Mouse (Mus musculus) left cerebral cortex, adult 2 months (tissue): ENCODE data around the gene Gm7247. TPM values are rescaled to one million over a fixed set of nuclear protein-coding genes. Genes with fewer than 3 reads are reported as not detected.
"Not testable (repeated sequence)": the region's sequence is repeated elsewhere in the genome, so short reads cannot be mapped to it uniquely, and the experiment has no call there.

ENCODE experiments used
- DNase-seq, 2 experiments: peaks; one replicate each; pipeline ENCODE4 v3.0.0; 2021 to 2022; ENCODE audit warnings: low spot score in 2 of 2, mixed read lengths in 1 of 2; ENCODE audit errors: extremely low spot score in 1 of 2
- H3K27ac ChIP-seq: fragments of 200-600 bp; 2 replicates; pipeline ENCODE4 v1.8.1; 2022
- H3K4me3 ChIP-seq: fragments of 200-600 bp; 2 replicates; pipeline ENCODE4 v1.8.1; 2022
- CTCF ChIP-seq: fragments of 200-600 bp; IDR thresholded peaks from 2 replicates; pipeline ENCODE4 v1.8.1; 2022; ENCODE audit warnings: antibody characterized with exemption, mild to moderate bottlenecking, moderate library complexity
- intact Hi-C: fragments of 180-260 bp; cut with DNase I; formaldehyde crosslinking; loops from one replicate; pipeline ENCODE4 v1.15.1; 2025
- total RNA-seq, 2 experiments: library from RNA; stranded (reverse); gene quantifications; 2 replicates each; pipeline ENCODE4 v1.2.3; 2021

Gene Gm7247
- total RNA-seq, 2 experiments from 2014 or later: not detected

DNA sequence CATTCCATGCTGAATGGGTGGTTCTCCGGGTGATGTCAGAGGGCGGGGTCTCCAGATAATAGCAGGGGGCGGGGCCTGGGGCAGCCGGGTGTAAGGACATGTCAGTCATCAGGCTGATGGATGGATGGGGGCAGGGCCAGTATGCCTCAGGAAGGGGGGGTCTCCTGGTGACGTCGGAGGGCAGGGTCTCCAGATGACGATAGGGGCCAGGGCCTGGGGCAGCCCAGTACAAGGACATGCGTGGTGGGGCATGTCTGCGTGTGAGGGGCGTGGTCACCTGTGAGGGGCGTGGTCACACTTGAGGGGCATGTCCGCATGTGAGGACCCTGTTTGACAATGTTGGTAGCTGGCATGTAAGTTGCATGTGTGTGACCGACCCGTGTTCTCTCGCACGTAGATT lies 73.0 kb downstream of the Gm7247 start:
- TF ChIP-seq CTCF: no peak
- H3K4me3 ChIP-seq: no peak overlapping the region

DNA sequence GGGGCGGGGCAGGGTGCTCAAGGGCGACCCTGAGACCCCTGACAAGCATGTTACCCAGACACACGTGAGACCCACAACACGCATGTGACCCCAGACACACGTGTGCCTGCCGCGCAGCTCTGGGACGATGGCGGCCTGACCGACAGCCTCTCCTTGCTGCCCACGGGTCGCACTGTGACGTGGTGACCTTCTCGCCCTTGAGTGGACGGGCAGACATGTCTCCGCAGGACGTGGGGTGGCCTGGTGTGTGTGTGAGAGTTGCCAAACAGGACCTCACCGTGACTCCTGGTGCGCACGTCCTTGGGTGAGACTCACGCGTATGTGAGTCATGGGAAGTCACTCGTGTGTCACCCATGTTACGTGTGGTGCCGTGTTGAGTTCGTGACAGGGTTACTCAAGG lies 73.5 kb downstream of the Gm7247 start:
- no peak for DNase-seq
- H3K27ac ChIP-seq: no peak overlapping the region
- intact Hi-C loops: no loop called here
- no peak for TF ChIP-seq CTCF
- H3K4me3 ChIP-seq: no peak overlapping the region

More for the DNA sequence above, 73.0 kb downstream of the Gm7247 start:
- intact Hi-C loops: no loop called here
- no peak overlapping the region for H3K27ac ChIP-seq
- DNase-seq: no peak

DNA sequence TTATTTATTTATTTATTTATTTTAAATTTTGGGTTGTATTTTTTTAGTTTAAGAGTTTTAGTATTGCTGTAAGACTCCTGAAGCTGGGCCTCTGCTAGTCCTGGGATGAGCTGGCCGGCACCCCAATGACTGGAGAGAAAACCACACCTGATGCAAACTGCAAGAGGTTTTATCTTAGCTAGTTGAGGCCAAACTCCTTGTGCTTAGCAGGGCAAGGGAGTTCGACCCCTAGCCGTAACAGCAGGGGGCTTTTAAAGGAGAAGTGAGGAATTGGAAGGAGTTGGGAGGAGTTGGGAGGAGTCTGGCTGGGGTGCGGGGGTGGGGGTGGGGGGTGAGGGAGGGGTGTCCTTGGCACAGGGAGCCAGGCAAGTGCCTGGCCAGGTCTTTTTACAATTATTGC lies 77.4 kb downstream of the Gm7247 start:
- intact Hi-C loops: no loop called here
- no peak for TF ChIP-seq CTCF
- DNase-seq: no peak
- H3K4me3 ChIP-seq: no peak overlapping the region
- no peak overlapping the region for H3K27ac ChIP-seq

DNA sequence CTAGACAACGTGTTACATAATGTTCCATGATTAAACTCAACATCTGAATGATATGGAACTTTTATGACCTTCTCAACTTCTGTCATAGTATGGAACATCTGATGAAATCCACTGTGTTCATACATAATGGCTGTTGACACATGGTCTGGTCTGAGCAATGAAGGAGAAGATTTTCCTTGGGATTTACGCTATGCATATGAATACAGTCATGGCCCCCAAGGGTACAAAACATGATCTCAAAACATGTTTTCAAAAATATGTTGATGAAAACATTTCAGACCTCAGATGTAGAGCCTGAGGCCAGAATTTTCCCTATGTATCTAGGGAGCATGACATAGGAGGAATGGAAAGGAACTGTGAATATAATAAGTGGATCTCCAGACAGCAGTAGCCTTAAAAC lies 90.0 kb downstream of the Gm7247 start, which contains the start of gene Vmn2r89:
Vmn2r89 (plus strand) TSS at position 301 of the 400 bp plus-strand sequence.
- H3K4me3 ChIP-seq, intact Hi-C loops, DNase-seq, H3K27ac ChIP-seq: not testable (repeated sequence)

DNA sequence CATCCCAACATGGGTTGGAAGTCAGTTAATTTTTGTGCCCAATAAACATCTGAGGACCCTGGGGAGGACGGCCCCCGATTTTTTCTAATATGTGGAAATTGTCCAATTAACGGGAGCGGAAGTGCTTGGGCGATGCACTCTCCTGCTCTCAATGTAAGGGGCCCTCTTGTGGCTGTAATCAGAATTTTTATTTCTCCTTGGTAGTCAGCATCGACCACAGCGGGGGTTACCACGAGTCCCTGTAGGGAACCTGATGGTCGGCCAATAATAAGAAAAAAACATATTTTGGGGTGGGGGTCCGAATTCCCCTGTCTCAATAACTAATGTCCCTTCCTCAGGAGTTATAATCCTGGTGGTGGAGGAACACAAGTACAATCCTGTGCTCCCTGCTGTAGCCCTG lies 118.7 kb downstream of the Gm7247 start:
- TF ChIP-seq CTCF: peak; percentile 11
- intact Hi-C loops, DNase-seq: not testable (repeated sequence)

DNA sequence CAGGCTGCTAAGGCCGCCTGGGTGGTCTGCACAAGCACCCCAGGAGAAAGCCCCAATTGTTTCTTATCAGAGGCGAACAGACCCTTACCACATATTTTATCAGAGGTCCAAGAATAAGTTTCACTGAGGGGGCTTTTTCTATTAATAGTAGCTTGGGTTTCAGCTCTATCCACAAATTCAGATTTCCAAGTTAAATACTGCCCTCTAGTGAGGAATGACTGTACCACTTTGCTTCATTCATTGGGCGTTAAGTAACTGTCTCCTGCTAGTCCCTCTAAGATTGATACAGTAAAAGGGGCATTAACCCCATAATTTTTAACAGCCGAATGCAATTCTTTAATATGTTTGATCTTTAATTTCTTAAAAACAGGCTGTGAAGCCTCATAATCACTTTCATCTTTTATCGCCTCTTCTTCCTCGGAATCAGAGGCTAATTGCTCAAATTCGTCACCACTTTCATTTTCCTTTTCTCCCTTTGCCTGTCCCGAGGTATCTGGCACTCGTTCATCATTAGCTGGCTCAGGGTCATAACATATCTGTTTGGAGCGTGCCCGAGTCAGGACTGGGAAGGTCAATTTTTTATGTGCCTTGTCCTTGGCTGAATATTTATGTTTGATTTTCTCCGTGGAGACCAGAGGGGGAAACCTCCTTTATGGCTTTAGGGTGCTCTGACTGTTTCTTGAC lies 119.9 kb downstream of the Gm7247 start:
- H3K27ac ChIP-seq, DNase-seq, intact Hi-C loops, H3K4me3 ChIP-seq: not testable (repeated sequence)

More for the DNA sequence above, 118.7 kb downstream of the Gm7247 start:
- H3K27ac ChIP-seq, H3K4me3 ChIP-seq: not testable (repeated sequence)

DNA sequence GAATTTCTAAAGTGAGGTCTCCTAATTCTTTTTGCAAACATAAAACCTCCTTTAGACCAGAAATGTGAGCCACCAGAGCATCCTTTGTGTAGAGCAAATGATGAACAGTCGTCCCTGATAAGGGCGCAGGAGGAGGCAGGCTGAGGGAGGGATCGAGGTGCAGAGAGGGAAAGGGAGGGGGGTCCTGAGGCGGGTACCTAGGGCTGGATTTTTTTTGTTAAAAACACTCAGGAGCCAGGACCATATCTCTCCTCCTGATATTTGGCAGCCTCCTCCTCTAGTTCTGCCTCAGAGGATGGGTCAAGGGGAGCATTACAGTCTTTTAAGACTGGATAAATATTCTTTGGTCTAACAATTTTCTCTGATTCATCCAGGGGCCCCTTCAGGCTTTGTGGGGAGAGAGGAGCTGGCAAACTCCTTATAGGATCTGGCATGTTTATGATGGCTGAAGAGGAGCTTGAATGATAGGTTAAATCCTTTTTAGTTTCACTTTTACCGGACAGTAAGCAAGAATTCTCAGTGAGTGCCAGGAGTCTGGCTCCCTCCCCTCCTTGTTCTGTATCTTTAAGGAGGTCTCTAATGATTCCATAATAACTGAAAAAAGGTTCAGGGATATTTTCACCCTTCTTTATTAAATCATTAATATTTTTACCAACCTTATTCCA lies 120.6 kb downstream of the Gm7247 start:
- TF ChIP-seq CTCF: no peak
- DNase-seq: no peak
- intact Hi-C loops: no loop called here
- H3K4me3 ChIP-seq: no peak overlapping the region
- H3K27ac ChIP-seq: no peak overlapping the region

DNA sequence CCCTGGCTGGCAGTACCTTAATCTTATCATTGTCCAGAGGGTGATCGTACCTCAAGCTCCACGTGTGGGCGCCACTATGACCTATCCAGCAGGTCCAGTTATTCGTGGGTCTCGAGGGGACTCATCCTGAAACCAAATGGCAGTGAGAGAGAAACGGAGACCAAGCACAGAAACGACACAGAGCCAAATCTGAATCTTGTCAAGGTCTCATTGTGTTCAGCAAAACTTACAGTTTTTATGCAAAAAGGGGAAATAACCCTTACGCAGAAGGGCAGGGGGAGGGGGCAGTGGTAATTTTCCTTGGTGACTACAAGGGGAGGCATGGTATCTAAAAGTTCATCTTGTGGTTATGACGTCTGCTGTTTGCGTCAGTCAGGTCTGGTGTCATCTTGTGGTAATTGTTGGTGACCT lies 121.4 kb downstream of the Gm7247 start:
- intact Hi-C loops, DNase-seq, H3K27ac ChIP-seq, H3K4me3 ChIP-seq: not testable (repeated sequence)

DNA sequence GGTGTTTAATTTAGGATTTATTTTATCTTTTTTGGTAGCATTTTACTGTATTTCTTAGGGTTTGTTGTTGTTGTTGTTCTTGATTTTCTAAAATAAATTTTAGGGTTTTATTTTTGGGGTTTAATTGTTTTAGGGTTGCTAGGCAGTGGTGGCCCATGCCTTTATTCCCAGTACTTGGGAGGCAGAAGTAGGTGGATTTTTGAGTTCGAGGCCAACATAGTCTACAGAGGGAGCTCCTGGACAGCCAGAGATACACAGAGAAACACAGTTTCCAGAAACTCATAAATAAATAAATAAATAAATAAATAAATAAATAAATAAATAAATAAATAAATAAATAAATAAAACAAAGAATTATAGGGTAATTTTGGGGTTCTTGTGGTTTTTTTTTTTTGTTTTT lies 122.1 kb downstream of the Gm7247 start:
- Histone ChIP-seq H3K4me3 (no peak overlapping the region), H3K27ac (no peak overlapping the region)
- no peak for TF ChIP-seq CTCF
- intact Hi-C loops: no loop called here
- no peak for DNase-seq

DNA sequence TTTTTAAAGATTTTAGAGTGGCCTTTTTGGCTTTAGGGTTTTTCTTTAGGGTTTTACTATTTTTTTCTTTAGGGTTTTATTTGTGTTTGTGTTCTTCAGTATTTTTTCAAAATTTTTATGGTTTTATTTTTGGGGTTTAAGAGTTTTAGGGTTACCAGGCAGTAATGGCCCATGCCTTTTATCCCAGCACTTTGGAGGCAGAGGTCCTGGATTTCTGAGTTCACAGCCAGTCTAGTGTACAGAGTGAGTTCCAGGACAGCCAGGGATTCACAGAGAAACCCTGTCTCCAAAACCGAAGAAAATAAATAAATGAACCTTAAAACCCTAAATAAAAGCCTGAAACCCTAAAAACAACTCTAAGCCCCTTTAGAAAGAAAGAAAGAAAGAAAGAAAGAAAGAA lies 124.6 kb downstream of the Gm7247 start:
- no peak for TF ChIP-seq CTCF
- H3K27ac ChIP-seq: no peak overlapping the region
- intact Hi-C loops: no loop called here
- no peak for DNase-seq
- H3K4me3 ChIP-seq: no peak overlapping the region

DNA sequence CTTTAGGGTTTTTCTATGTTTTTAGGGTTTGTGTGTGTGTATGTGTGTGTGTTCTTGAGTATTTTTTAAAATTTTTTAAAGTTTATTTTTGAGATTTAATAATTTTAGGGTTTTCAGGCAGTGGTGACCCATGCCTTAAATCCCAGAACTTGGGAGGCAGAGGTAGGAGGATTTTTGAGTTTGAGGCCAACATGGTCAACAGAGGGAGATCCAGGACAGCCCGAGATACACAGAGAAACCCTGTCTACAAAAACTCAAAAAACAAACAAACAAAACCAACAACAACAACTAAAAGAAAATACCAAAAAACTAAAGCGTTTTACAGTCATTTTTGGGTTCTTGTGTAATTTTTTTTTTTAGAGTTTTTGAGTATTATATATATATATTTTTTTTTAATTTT lies 134.2 kb downstream of the Gm7247 start:
- no peak for DNase-seq
- intact Hi-C loops: no loop called here
- no peak overlapping the region for H3K27ac ChIP-seq
- TF ChIP-seq CTCF: no peak; the same call in 1 of the 2 replicates
- H3K4me3 ChIP-seq: no peak overlapping the region

DNA sequence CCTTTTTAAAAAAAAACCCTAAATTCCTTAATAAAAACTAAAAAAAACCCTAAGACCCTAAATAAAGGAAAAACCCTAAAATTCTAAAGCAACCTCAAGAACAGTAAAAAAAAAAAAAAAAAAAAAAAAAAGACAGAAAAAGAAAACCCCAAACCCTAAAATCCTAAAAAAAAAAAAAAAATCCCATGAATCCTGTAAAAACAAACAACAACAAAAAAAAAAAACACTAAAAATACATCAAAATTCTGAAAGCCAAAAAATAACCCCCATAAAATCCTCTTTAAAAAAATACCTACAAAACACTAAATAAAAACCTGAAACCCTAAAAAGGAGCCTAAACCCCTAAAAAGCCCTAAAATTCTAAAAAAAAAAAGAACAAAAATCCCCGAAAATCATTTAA lies 135.4 kb downstream of the Gm7247 start:
- intact Hi-C loops: no loop called here
- no peak for TF ChIP-seq CTCF
- H3K4me3 ChIP-seq: no peak overlapping the region

DNA sequence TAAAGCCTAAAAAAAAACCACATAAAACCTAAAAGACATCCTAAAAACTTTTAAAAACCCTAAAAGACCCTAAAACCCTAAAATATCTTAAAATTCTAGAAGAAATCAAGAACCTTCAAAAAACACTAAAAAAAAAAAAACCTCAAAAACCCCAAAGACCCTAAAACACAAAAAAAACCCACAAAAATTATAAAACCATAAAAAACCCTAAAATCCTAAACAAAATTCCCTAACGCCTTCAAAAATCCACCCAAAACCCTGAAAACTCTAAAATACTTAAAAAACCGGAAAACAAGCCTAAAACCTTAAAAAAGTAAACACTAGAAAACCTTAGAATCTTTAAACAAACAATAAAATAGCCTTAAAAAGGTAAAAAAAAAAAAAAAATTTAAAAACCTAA lies 136.4 kb downstream of the Gm7247 start:
- DNase-seq: no peak
- intact Hi-C loops: no loop called here
- Histone ChIP-seq H3K27ac (no peak overlapping the region), H3K4me3 (no peak overlapping the region)
- TF ChIP-seq CTCF: no peak

More for the DNA sequence above, 135.4 kb downstream of the Gm7247 start:
- no peak overlapping the region for H3K27ac ChIP-seq
- DNase-seq: no peak
